Mouse (Mus musculus) thymus, adult 2 months (tissue): Measurements from ENCODE around the gene Plcb1. TPM values are rescaled to one million over a fixed set of nuclear protein-coding genes. Genes with fewer than 3 reads are reported as not detected.

Source experiments
- DNase-seq: peaks from one replicate; pipeline ENCODE4 v3.0.0; 2021
- H3K27ac ChIP-seq: fragments of 200-500 bp; 2 replicates; pipeline ENCODE4 v1.5.1; 2012; ENCODE audit warnings: low read length, control low read depth; ENCODE audit not compliant: control insufficient read depth, insufficient read depth
- H3K27me3 ChIP-seq: fragments of 200-500 bp; 2 replicates; pipeline ENCODE4 v1.6.1; 2012; ENCODE audit warnings: mild to moderate bottlenecking, low read length, moderate library complexity, mixed read lengths; ENCODE audit not compliant: control insufficient read depth, insufficient read depth
- H3K36me3 ChIP-seq: fragments of 200-500 bp; 2 replicates; pipeline ENCODE4 v1.6.1; 2012; ENCODE audit warnings: mild to moderate bottlenecking, low read length, moderate library complexity; ENCODE audit not compliant: control insufficient read depth, insufficient read depth
- H3K4me1 ChIP-seq: fragments of 200-500 bp; replicated peaks from 2 replicates; pipeline ENCODE4 v1.6.1; 2012; ENCODE audit warnings: low read length; ENCODE audit not compliant: control insufficient read depth, insufficient read depth
- H3K4me3 ChIP-seq: fragments of 200-500 bp; 2 replicates; pipeline ENCODE4 v1.5.1; 2012; ENCODE audit warnings: mild to moderate bottlenecking, low read length, control low read depth, moderate library complexity; ENCODE audit not compliant: control insufficient read depth, insufficient read depth
- CTCF ChIP-seq: fragments of 200-500 bp; IDR thresholded peaks from 2 replicates; pipeline ENCODE4 v1.5.1; 2012; ENCODE audit warnings: mild to moderate bottlenecking, control low read depth, low read length, moderate library complexity, borderline replicate concordance; ENCODE audit not compliant: control insufficient read depth, poor library complexity, insufficient read depth; ENCODE audit errors: extremely low read depth
- POLR2A ChIP-seq: fragments of 200-500 bp; IDR thresholded peaks from 2 replicates; pipeline ENCODE4 v1.6.1; 2012; ENCODE audit warnings: mild to moderate bottlenecking, low read length, control low read depth, moderate library complexity; ENCODE audit not compliant: control insufficient read depth, poor library complexity, insufficient read depth; ENCODE audit errors: extremely low read depth
- WGBS: fragments of 180-500 bp; shearing (Covaris S2); methylation state at CpG from one replicate; pipeline ENCODE4 v1.1.7; 2018; 5-methylcytosine and 5-hydroxymethylcytosine counted together
- polyA plus RNA-seq: library from polyadenylated mRNA; depleted of rRNA; stranded (reverse); fragments of >200 nt; gene quantifications from 2 replicates; pipeline ENCODE4 v1.2.3, GENCODE M21; 2012

Gene Plcb1
- polyA plus RNA-seq, 1 experiment = 0.32 TPM

- Histone ChIP-seq H3K36me3 (no peaks in the 10 kb centered on the region), H3K27me3 (no peaks in the 10 kb centered on the region), H3K4me1 (no peaks in the 10 kb centered on the region), H3K27ac (no peak overlapping the region), H3K4me3 (no peak overlapping the region)
- 39% methylated on average over 2 of the region's 2 CpGs for WGBS
- TF ChIP-seq POLR2A = no peak
- no peak for TF ChIP-seq CTCF
- no peak for DNase-seq
Measured at GRCm38 (mm10) chr2:135485248-135485647, 699.4 kb downstream of the Plcb1 start.

- Histone ChIP-seq H3K4me3 (no peak overlapping the region), H3K36me3 (no peaks in the 10 kb centered on the region), H3K27me3 (no peaks in the 10 kb centered on the region), H3K4me1 (no peaks in the 10 kb centered on the region), H3K27ac (no peak overlapping the region)
- TF ChIP-seq CTCF (no peak), POLR2A (no peak)
- WGBS = 91% methylated on average over 2 of the region's 2 CpGs
- DNase-seq = no peak
Measured at GRCm38 (mm10) chr2:135488277-135488676, 702.4 kb downstream of the Plcb1 start.

- no peak overlapping the region for H3K4me3 ChIP-seq
- no peak for TF ChIP-seq POLR2A
- no peak for TF ChIP-seq CTCF
- H3K27me3 ChIP-seq = no peaks in the 10 kb centered on the region
- H3K36me3 ChIP-seq = no peaks in the 10 kb centered on the region
- H3K4me1 ChIP-seq = no peaks in the 10 kb centered on the region
- WGBS = 93% methylated on average over 2 of the region's 2 CpGs
- DNase-seq = no peak
- H3K27ac ChIP-seq = no peak overlapping the region
Measured at GRCm38 (mm10) chr2:135489127-135489526, 703.3 kb downstream of the Plcb1 start.

GRCm38 (mm10) chr2:135492777-135493176, 706.9 kb downstream of the Plcb1 start:
- no peaks in the 10 kb centered on the region for H3K4me1 ChIP-seq
- H3K36me3 ChIP-seq = no peaks in the 10 kb centered on the region
- H3K27ac ChIP-seq = no peak overlapping the region
- H3K4me3 ChIP-seq = no peak overlapping the region
- no peak for TF ChIP-seq CTCF
- TF ChIP-seq POLR2A = no peak
- H3K27me3 ChIP-seq = no peaks in the 10 kb centered on the region
- 90% methylated on average over 9 of the region's 9 CpGs for WGBS
- no peak for DNase-seq

- no peak overlapping the region for H3K4me3 ChIP-seq
- no peaks in the 10 kb centered on the region for H3K4me1 ChIP-seq
- no peak for DNase-seq
- H3K36me3 ChIP-seq = no peaks in the 10 kb centered on the region
- H3K27me3 ChIP-seq = no peaks in the 10 kb centered on the region
- WGBS = 77% methylated on average over 3 of the region's 3 CpGs
- no peak overlapping the region for H3K27ac ChIP-seq
- no peak for TF ChIP-seq POLR2A
- no peak for TF ChIP-seq CTCF
Measured at GRCm38 (mm10) chr2:135496553-135496952, 710.7 kb downstream of the Plcb1 start.

- TF ChIP-seq POLR2A (no peak), CTCF (no peak)
- Histone ChIP-seq H3K27ac (no peak overlapping the region), H3K4me1 (no peaks in the 10 kb centered on the region), H3K27me3 (no peaks in the 10 kb centered on the region), H3K4me3 (no peak overlapping the region), H3K36me3 (no peaks in the 10 kb centered on the region)
- DNase-seq = no peak
- 89% methylated on average over 2 of the region's 2 CpGs for WGBS
Measured at GRCm38 (mm10) chr2:135497251-135497650, 711.4 kb downstream of the Plcb1 start.

- Histone ChIP-seq H3K4me1 (no peaks in the 10 kb centered on the region), H3K27me3 (no peaks in the 10 kb centered on the region), H3K4me3 (no peak overlapping the region), H3K27ac (no peak overlapping the region), H3K36me3 (no peaks in the 10 kb centered on the region)
- TF ChIP-seq CTCF (no peak), POLR2A (no peak)
- WGBS = 35% methylated on average over 2 of the region's 2 CpGs
- no peak for DNase-seq
Measured at GRCm38 (mm10) chr2:135500872-135501271, 715.0 kb downstream of the Plcb1 start.
